In the genomic region with DNA sequence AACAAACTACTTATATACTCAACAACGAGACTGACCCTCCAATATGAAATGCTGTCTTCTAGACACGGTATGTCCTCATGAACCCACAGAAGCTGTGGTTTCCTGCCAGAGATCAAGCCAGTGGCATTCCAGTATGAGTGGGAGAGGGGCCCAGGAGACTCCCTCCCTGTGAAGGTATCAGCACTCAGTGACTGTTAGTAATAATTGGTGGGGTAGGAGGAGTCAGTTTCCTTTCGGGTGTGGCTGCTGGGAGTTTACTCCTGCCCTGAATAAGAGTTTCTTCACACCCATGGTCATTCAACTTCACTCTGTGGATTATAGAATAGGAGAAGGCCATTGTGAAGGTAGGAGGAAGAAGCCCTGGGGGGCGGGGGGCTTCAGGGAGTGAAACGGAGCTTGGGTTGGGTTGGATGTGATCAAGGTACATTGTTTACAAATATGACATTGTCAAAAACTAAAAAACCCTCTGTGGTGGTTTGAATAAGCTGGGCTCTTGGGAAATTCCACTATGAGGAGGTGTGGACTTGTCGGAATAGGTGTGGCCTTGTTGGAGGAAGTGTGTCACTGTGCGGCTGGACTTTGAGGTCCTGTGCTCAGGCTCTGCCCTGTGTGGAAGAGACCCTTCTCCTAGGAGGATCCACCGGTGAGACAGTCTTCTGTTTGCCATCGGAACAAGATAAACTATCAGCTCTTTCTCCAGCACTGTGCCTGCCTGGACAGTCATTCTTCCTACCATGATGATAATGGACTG, we compare ENCODE assay signal across 15 mouse cellular contexts.
"Had no signal": no experiment of that assay in that cellular context is flagged by ENCODE, and none has a peak within 500 bp of the region (broad histone marks: within the 10 kb centered on the region; RNA-seq: fewer than 3 reads in every experiment).

No protein-coding gene starts in this region.

- H3K4me1 ChIP-seq: limb, embryonic 12.5 days; midbrain, embryonic 15.5 days; neural tube, embryonic 12.5 days had no signal

- H3K36me3 ChIP-seq: limb, embryonic 12.5 days; midbrain, embryonic 15.5 days; neural tube, embryonic 12.5 days had no signal

- H3K9ac ChIP-seq: limb, embryonic 12.5 days; midbrain, embryonic 15.5 days; neural tube, embryonic 12.5 days had no signal

- H3K4me2 ChIP-seq: limb, embryonic 12.5 days; midbrain, embryonic 11.5 days; midbrain, embryonic 15.5 days; neural tube, embryonic 12.5 days had no signal

- H3K4me3 ChIP-seq: layer of hippocampus, adult 2 months; limb, embryonic 12.5 days; megakaryocyte, embryonic 14.5 days; midbrain, embryonic 15.5 days; neural tube, embryonic 12.5 days had no signal

- H3K27me3 ChIP-seq: limb, embryonic 12.5 days; megakaryocyte, embryonic 14.5 days; midbrain, embryonic 15.5 days; neural tube, embryonic 12.5 days had no signal

- H3K9me3 ChIP-seq: limb, embryonic 12.5 days; megakaryocyte, embryonic 14.5 days; midbrain, embryonic 15.5 days; neural tube, embryonic 12.5 days had no signal

- H3K27ac ChIP-seq: layer of hippocampus, adult 2 months; limb, embryonic 12.5 days; midbrain, embryonic 15.5 days; neural tube, embryonic 12.5 days had no signal

- DNase-seq: kidney, adult 11 months; kidney, postnatal 10 days; kidney, postnatal 4 days; lung, adult 2 months; lung, postnatal 36 days; right cerebral cortex, postnatal 14 days; thymus, adult 2 months; thymus, postnatal 25 days had no signal

- ATAC-seq: lung, postnatal 0 days; midbrain, embryonic 15.5 days had no signal
